Mouse (Mus musculus) intestine, postnatal 0 days (tissue): ENCODE results near the gene Col2a1. TPM values are rescaled to one million over a fixed set of nuclear protein-coding genes. Genes with fewer than 3 reads are reported as not detected.

Source experiments
- ATAC-seq: fragments of 200-750 bp; cut with Nextera tagmentation; 2 replicates; pipeline ENCODE4 v1.8.0; 2017; ENCODE audit warnings: mild to moderate bottlenecking, moderate TSS enrichment, moderate library complexity
- H3K27ac ChIP-seq: fragments of 300-500 bp; sonication (generic); 2 replicates; pipeline ENCODE4 v1.5.1; 2014; ENCODE audit warnings: mild to moderate bottlenecking, low read depth, low read length, moderate library complexity
- H3K27me3 ChIP-seq: fragments of 300-500 bp; sonication (generic); replicated peaks from 2 replicates; pipeline ENCODE4 v1.6.1; 2014; ENCODE audit warnings: low read length, mixed read lengths; ENCODE audit not compliant: control insufficient read depth, insufficient read depth
- H3K36me3 ChIP-seq: fragments of 300-500 bp; sonication (generic); 2 replicates; pipeline ENCODE4 v1.6.1; 2014; ENCODE audit warnings: mild to moderate bottlenecking, moderate library complexity; ENCODE audit not compliant: control insufficient read depth, insufficient read depth
- H3K4me1 ChIP-seq: fragments of 300-500 bp; sonication (generic); replicated peaks from 2 replicates; pipeline ENCODE4 v1.6.1; 2014; ENCODE audit warnings: antibody characterized with exemption, low read length, mixed read lengths; ENCODE audit not compliant: control insufficient read depth, insufficient read depth
- H3K4me2 ChIP-seq: fragments of 300-500 bp; sonication (generic); replicated peaks from 2 replicates; pipeline ENCODE4 v1.6.1; 2014; ENCODE audit warnings: low read depth, mild to moderate bottlenecking, moderate library complexity
- H3K4me3 ChIP-seq: fragments of 300-500 bp; sonication (generic); 2 replicates; pipeline ENCODE4 v1.5.1; 2014; ENCODE audit warnings: low read depth, low read length
- H3K9ac ChIP-seq: fragments of 300-500 bp; sonication (generic); 2 replicates; pipeline ENCODE4 v1.6.1; 2014; ENCODE audit warnings: mild to moderate bottlenecking, low read depth, low read length
- H3K9me3 ChIP-seq: fragments of 300-500 bp; sonication (generic); 2 replicates; pipeline ENCODE4 v1.6.1; 2016; ENCODE audit warnings: mixed run types; ENCODE audit not compliant: control insufficient read depth
- CTCF ChIP-seq: sonication (generic); IDR thresholded peaks from 2 replicates; pipeline ENCODE4 v1.5.1; 2016; ENCODE audit warnings: low read depth, mild to moderate bottlenecking, control low read depth, antibody characterized with exemption, moderate library complexity
- WGBS: fragments of 180-500 bp; shearing (Covaris S2); extraction: QIAGEN DNeasy Blood & Tissue Kit; methylation state at CpG from one replicate; pipeline ENCODE4 v1.1.7; 2014; 5-methylcytosine and 5-hydroxymethylcytosine counted together
- polyA plus RNA-seq: library from polyadenylated mRNA; unstranded; fragments of >200 nt; fragmentation: Nextera tagmentation; extraction: Ambion mirVana; gene quantifications from 2 replicates; pipeline ENCODE4 v1.2.1, GENCODE M21; 2015

The Col2a1 gene
- polyA plus RNA-seq, 1 experiment from 2014 or later, result 0.09 TPM

GRCm38 (mm10) chr15:98004740-98005159, 255 bp upstream of the Col2a1 start:
- H3K27ac ChIP-seq, result no peak overlapping the region
- no peak for TF ChIP-seq CTCF
- no peak for ATAC-seq
- H3K36me3 ChIP-seq, result no peaks in the 10 kb centered on the region
- 3% methylated on average over 19 of the region's 19 CpGs for whole genome bisulfite sequencing
- peak overlapping the region; percentile 45 for H3K4me2 ChIP-seq
- no peak overlapping the region for H3K9ac ChIP-seq
- H3K9me3 ChIP-seq, result no peaks in the 10 kb centered on the region
- peak overlapping the region; percentile 12; the same call in 1 of the 2 replicates for H3K4me3 ChIP-seq
- peaks cover 11% of the 10 kb centered on the region; the same call in 1 of the 2 replicates for H3K4me1 ChIP-seq
- H3K27me3 ChIP-seq, result peaks cover 78% of the 10 kb centered on the region

- peaks cover 94% of the 10 kb centered on the region for H3K27me3 ChIP-seq
Observed at GRCm38 (mm10) chr15:98002991-98003821, 1.3 kb downstream of the Col2a1 start.

GRCm38 (mm10) chr15:98002113-98002990, 2.1 kb downstream of the Col2a1 start:
- Histone ChIP-seq H3K27me3 (peaks cover 97% of the 10 kb centered on the region), H3K4me3 (peak overlapping the region; percentile 31), H3K27ac (no peak overlapping the region), H3K36me3 (no peaks in the 10 kb centered on the region), H3K9ac (no peak overlapping the region), H3K4me1 (peaks cover 11% of the 10 kb centered on the region), H3K4me2 (peak overlapping the region; percentile 60), H3K9me3 (no peaks in the 10 kb centered on the region)
- ATAC-seq, result no peak
- WGBS, result 1% methylated on average over 42 of the region's 42 CpGs
- TF ChIP-seq CTCF, result no peak

More at GRCm38 (mm10) chr15:98002991-98003821, 1.3 kb downstream of the Col2a1 start:
- Histone ChIP-seq H3K36me3 (no peaks in the 10 kb centered on the region), H3K9me3 (no peaks in the 10 kb centered on the region), H3K9ac (no peak overlapping the region), H3K4me1 (peaks cover 11% of the 10 kb centered on the region), H3K4me3 (peak overlapping the region; percentile 31), H3K27ac (no peak overlapping the region), H3K4me2 (peak overlapping the region; percentile 60)
- WGBS, result under 1% methylated on average over 42 of the region's 42 CpGs
- no peak for TF ChIP-seq CTCF
- no peak for ATAC-seq

- WGBS, result 1% methylated on average over 37 of the region's 37 CpGs
- H3K36me3 ChIP-seq, result no peaks in the 10 kb centered on the region
- ATAC-seq, result peak; percentile 65
- peak overlapping the region; percentile 60 for H3K4me2 ChIP-seq
- H3K27ac ChIP-seq, result no peak overlapping the region
- TF ChIP-seq CTCF, result no peak
- peak overlapping the region; percentile 31 for H3K4me3 ChIP-seq
- H3K9me3 ChIP-seq, result no peaks in the 10 kb centered on the region
- H3K9ac ChIP-seq, result no peak overlapping the region
- peaks cover 11% of the 10 kb centered on the region for H3K4me1 ChIP-seq
- H3K27me3 ChIP-seq, result peaks cover 93% of the 10 kb centered on the region
Observed at GRCm38 (mm10) chr15:98001321-98002112, 3.0 kb downstream of the Col2a1 start.

GRCm38 (mm10) chr15:97999991-98000390, 4.5 kb downstream of the Col2a1 start:
- 19% methylated on average over 7 of the region's 7 CpGs for WGBS
- H3K36me3 ChIP-seq, result no peaks in the 10 kb centered on the region
- peaks cover 81% of the 10 kb centered on the region for H3K27me3 ChIP-seq
- no peak overlapping the region for H3K9ac ChIP-seq
- TF ChIP-seq CTCF, result no peak
- ATAC-seq, result no peak
- no peak overlapping the region for H3K4me3 ChIP-seq
- H3K4me1 ChIP-seq, result peaks cover 11% of the 10 kb centered on the region
- no peak overlapping the region for H3K4me2 ChIP-seq
- no peak overlapping the region for H3K27ac ChIP-seq
- H3K9me3 ChIP-seq, result no peaks in the 10 kb centered on the region
